Mouse (Mus musculus): ENCODE measurements around the gene Myzap. TPM values are rescaled to one million over a fixed set of nuclear protein-coding genes. Genes with fewer than 3 reads are reported as not detected.
A peak's percentile ranks its signal among the peaks of the same experiment; 100 is the strongest.
"Not testable (repeated sequence)": the region's sequence is repeated elsewhere in the genome, so short reads cannot be mapped to it uniquely, and the experiment has no call there.

The Myzap gene
- polyA plus RNA-seq, 1 experiment from 2014 or later, result 7.9 TPM

- peak overlapping the region; percentile 99 for H3K9ac ChIP-seq (ENCODE audit: low read depth, low read length)
- H3K27me3 ChIP-seq (replicated peaks; ENCODE audit: control insufficient read depth, insufficient read depth, low read length), result no peaks in the 10 kb centered on the region
- H3K9me3 ChIP-seq (ENCODE audit: control insufficient read depth, low read length), result no peaks in the 10 kb centered on the region
- H3K4me2 ChIP-seq (ENCODE audit: low read depth, low read length), result peak overlapping the region; percentile 65
- H3K4me1 ChIP-seq (ENCODE audit: control insufficient read depth, insufficient read depth, low read length), result 0 out of 2 replicates have a peak, but pooled peaks cover 4% of the 10 kb centered on the region
- H3K4me3 ChIP-seq (ENCODE audit: low read length), result peak overlapping the region; percentile 91
- H3K27ac ChIP-seq (ENCODE audit: low read length), result peak overlapping the region; percentile 94
- H3K36me3 ChIP-seq (ENCODE audit: control insufficient read depth, insufficient read depth, low read length), result peaks cover 21% of the 10 kb centered on the region
- under 1% methylated on average over 14 of the region's 14 CpGs for WGBS
- no peak for ATAC-seq
Measured at GRCm38 (mm10) chr9:71484871-71485474, 107.2 kb downstream of the Myzap start.

GRCm38 (mm10) chr9:71483872-71484271, 108.3 kb downstream of the Myzap start:
- Histone ChIP-seq H3K4me2 (ENCODE audit: low read depth, low read length) (peak overlapping the region; percentile 65), H3K36me3 (ENCODE audit: control insufficient read depth, insufficient read depth, low read length) (peaks cover 32% of the 10 kb centered on the region)
- not testable (repeated sequence) for H3K9me3 ChIP-seq (ENCODE audit: control insufficient read depth, low read length); H3K27me3 ChIP-seq (replicated peaks; ENCODE audit: control insufficient read depth, insufficient read depth, low read length); H3K4me1 ChIP-seq (ENCODE audit: control insufficient read depth, insufficient read depth, low read length); H3K9ac ChIP-seq (ENCODE audit: low read depth, low read length); ATAC-seq; H3K4me3 ChIP-seq (ENCODE audit: low read length); H3K27ac ChIP-seq (ENCODE audit: low read length)
- WGBS, result 76% methylated on average over 7 of the region's 7 CpGs

- H3K4me3 ChIP-seq (ENCODE audit: low read length), result no peak overlapping the region
- WGBS, result 93% methylated on average over 2 of the region's 2 CpGs
- ATAC-seq, result no peak
- H3K9ac ChIP-seq (ENCODE audit: low read depth, low read length), result no peak overlapping the region
- H3K4me2 ChIP-seq (ENCODE audit: low read depth, low read length), result no peak overlapping the region
- H3K36me3 ChIP-seq (ENCODE audit: control insufficient read depth, insufficient read depth, low read length), result peaks cover 55% of the 10 kb centered on the region
- H3K4me1 ChIP-seq (ENCODE audit: control insufficient read depth, insufficient read depth, low read length), result no peaks in the 10 kb centered on the region
- H3K27ac ChIP-seq (ENCODE audit: low read length), result no peak overlapping the region
- no peaks in the 10 kb centered on the region for H3K27me3 ChIP-seq (replicated peaks; ENCODE audit: control insufficient read depth, insufficient read depth, low read length)
- no peaks in the 10 kb centered on the region for H3K9me3 ChIP-seq (ENCODE audit: control insufficient read depth, low read length)
Measured at GRCm38 (mm10) chr9:71480305-71480704, 111.9 kb downstream of the Myzap start.

GRCm38 (mm10) chr9:71479413-71479812, 112.7 kb downstream of the Myzap start:
- H3K9me3 ChIP-seq (ENCODE audit: control insufficient read depth, low read length), result no peaks in the 10 kb centered on the region
- H3K27me3 ChIP-seq (replicated peaks; ENCODE audit: control insufficient read depth, insufficient read depth, low read length), result no peaks in the 10 kb centered on the region
- WGBS, result 94% methylated on average over 9 of the region's 9 CpGs
- H3K9ac ChIP-seq (ENCODE audit: low read depth, low read length), result no peak overlapping the region
- peaks cover 59% of the 10 kb centered on the region for H3K36me3 ChIP-seq (ENCODE audit: control insufficient read depth, insufficient read depth, low read length)
- ATAC-seq, result no peak
- no peaks in the 10 kb centered on the region for H3K4me1 ChIP-seq (ENCODE audit: control insufficient read depth, insufficient read depth, low read length)
- no peak overlapping the region for H3K4me3 ChIP-seq (ENCODE audit: low read length)
- H3K4me2 ChIP-seq (ENCODE audit: low read depth, low read length), result no peak overlapping the region
- H3K27ac ChIP-seq (ENCODE audit: low read length), result no peak overlapping the region

- Histone ChIP-seq H3K36me3 (ENCODE audit: control insufficient read depth, insufficient read depth, low read length) (peaks cover 59% of the 10 kb centered on the region), H3K9me3 (ENCODE audit: control insufficient read depth, low read length) (no peaks in the 10 kb centered on the region), H3K27me3 (replicated peaks; ENCODE audit: control insufficient read depth, insufficient read depth, low read length) (no peaks in the 10 kb centered on the region), H3K9ac (ENCODE audit: low read depth, low read length) (no peak overlapping the region), H3K4me1 (ENCODE audit: control insufficient read depth, insufficient read depth, low read length) (no peaks in the 10 kb centered on the region), H3K4me2 (ENCODE audit: low read depth, low read length) (no peak overlapping the region), H3K27ac (ENCODE audit: low read length) (no peak overlapping the region), H3K4me3 (ENCODE audit: low read length) (no peak overlapping the region)
- WGBS, result 94% methylated on average over 7 of the region's 7 CpGs
- ATAC-seq, result no peak
Measured at GRCm38 (mm10) chr9:71478596-71478995, 113.6 kb downstream of the Myzap start.

GRCm38 (mm10) chr9:71476601-71477000, 115.6 kb downstream of the Myzap start:
- no peak overlapping the region for H3K4me3 ChIP-seq (ENCODE audit: low read length)
- WGBS, result 98% methylated on average over 3 of the region's 3 CpGs
- no peaks in the 10 kb centered on the region for H3K27me3 ChIP-seq (replicated peaks; ENCODE audit: control insufficient read depth, insufficient read depth, low read length)
- no peak overlapping the region for H3K9ac ChIP-seq (ENCODE audit: low read depth, low read length)
- H3K9me3 ChIP-seq (ENCODE audit: control insufficient read depth, low read length), result no peaks in the 10 kb centered on the region
- no peaks in the 10 kb centered on the region for H3K4me1 ChIP-seq (ENCODE audit: control insufficient read depth, insufficient read depth, low read length)
- no peak overlapping the region for H3K4me2 ChIP-seq (ENCODE audit: low read depth, low read length)
- peaks cover 51% of the 10 kb centered on the region for H3K36me3 ChIP-seq (ENCODE audit: control insufficient read depth, insufficient read depth, low read length)
- H3K27ac ChIP-seq (ENCODE audit: low read length), result no peak overlapping the region
- ATAC-seq, result no peak

- no peaks in the 10 kb centered on the region for H3K4me1 ChIP-seq (ENCODE audit: control insufficient read depth, insufficient read depth, low read length)
- ATAC-seq, result no peak
- H3K4me3 ChIP-seq (ENCODE audit: low read length), result no peak overlapping the region
- WGBS, result 94% methylated on average over 4 of the region's 4 CpGs
- H3K27me3 ChIP-seq (replicated peaks; ENCODE audit: control insufficient read depth, insufficient read depth, low read length), result no peaks in the 10 kb centered on the region
- H3K4me2 ChIP-seq (ENCODE audit: low read depth, low read length), result no peak overlapping the region
- no peak overlapping the region for H3K9ac ChIP-seq (ENCODE audit: low read depth, low read length)
- H3K9me3 ChIP-seq (ENCODE audit: control insufficient read depth, low read length), result no peaks in the 10 kb centered on the region
- H3K36me3 ChIP-seq (ENCODE audit: control insufficient read depth, insufficient read depth, low read length), result peaks cover 41% of the 10 kb centered on the region
- H3K27ac ChIP-seq (ENCODE audit: low read length), result no peak overlapping the region
Measured at GRCm38 (mm10) chr9:71475536-71475935, 116.6 kb downstream of the Myzap start.

- H3K36me3 ChIP-seq (ENCODE audit: control insufficient read depth, insufficient read depth, low read length), result no peaks in the 10 kb centered on the region
- no peak overlapping the region for H3K27ac ChIP-seq (ENCODE audit: low read length)
- no peak overlapping the region for H3K9ac ChIP-seq (ENCODE audit: low read depth, low read length)
- H3K4me1 ChIP-seq (ENCODE audit: control insufficient read depth, insufficient read depth, low read length), result no peaks in the 10 kb centered on the region
- no peaks in the 10 kb centered on the region for H3K27me3 ChIP-seq (replicated peaks; ENCODE audit: control insufficient read depth, insufficient read depth, low read length)
- no peaks in the 10 kb centered on the region for H3K9me3 ChIP-seq (ENCODE audit: control insufficient read depth, low read length)
- WGBS, result 61% methylated on average over 4 of the region's 4 CpGs
- ATAC-seq, result no peak
- no peak overlapping the region for H3K4me3 ChIP-seq (ENCODE audit: low read length)
- no peak overlapping the region for H3K4me2 ChIP-seq (ENCODE audit: low read depth, low read length)
Measured at GRCm38 (mm10) chr9:71467434-71467833, 124.7 kb downstream of the Myzap start.

- Histone ChIP-seq H3K9me3 (ENCODE audit: control insufficient read depth, low read length) (no peaks in the 10 kb centered on the region), H3K27me3 (replicated peaks; ENCODE audit: control insufficient read depth, insufficient read depth, low read length) (no peaks in the 10 kb centered on the region), H3K4me2 (ENCODE audit: low read depth, low read length) (no peak overlapping the region), H3K36me3 (ENCODE audit: control insufficient read depth, insufficient read depth, low read length) (no peaks in the 10 kb centered on the region), H3K4me1 (ENCODE audit: control insufficient read depth, insufficient read depth, low read length) (no peaks in the 10 kb centered on the region), H3K27ac (ENCODE audit: low read length) (no peak overlapping the region), H3K9ac (ENCODE audit: low read depth, low read length) (no peak overlapping the region), H3K4me3 (ENCODE audit: low read length) (no peak overlapping the region)
- no peak for ATAC-seq
- WGBS, result 75% methylated on average over 3 of the region's 3 CpGs
Measured at GRCm38 (mm10) chr9:71466111-71466510, 126.0 kb downstream of the Myzap start.

GRCm38 (mm10) chr9:71463072-71463667, 129.0 kb downstream of the Myzap start:
- H3K9me3 ChIP-seq (ENCODE audit: control insufficient read depth, low read length), result no peaks in the 10 kb centered on the region
- ATAC-seq, result no peak
- no peaks in the 10 kb centered on the region for H3K36me3 ChIP-seq (ENCODE audit: control insufficient read depth, insufficient read depth, low read length)
- H3K9ac ChIP-seq (ENCODE audit: low read depth, low read length), result no peak overlapping the region
- H3K27ac ChIP-seq (ENCODE audit: low read length), result no peak overlapping the region
- H3K4me3 ChIP-seq (ENCODE audit: low read length), result no peak overlapping the region
- no peaks in the 10 kb centered on the region for H3K4me1 ChIP-seq (ENCODE audit: control insufficient read depth, insufficient read depth, low read length)
- WGBS, result 56% methylated on average over 13 of the region's 13 CpGs
- H3K27me3 ChIP-seq (replicated peaks; ENCODE audit: control insufficient read depth, insufficient read depth, low read length), result no peaks in the 10 kb centered on the region
- no peak overlapping the region for H3K4me2 ChIP-seq (ENCODE audit: low read depth, low read length)

All from intestine, embryonic 16.5 days (tissue).